Mouse (Mus musculus) intestine, embryonic 15.5 days (tissue): ENCODE results near the gene Fbxo17. TPM values are rescaled to one million over a fixed set of nuclear protein-coding genes. Genes with fewer than 3 reads are reported as not detected.

ENCODE experiments used
- ATAC-seq: fragments of 200-750 bp; cut with Nextera tagmentation; 2 replicates; pipeline ENCODE4 v1.8.0; 2017; ENCODE audit warnings: moderate TSS enrichment, moderate library complexity
- H3K27ac ChIP-seq: fragments of 300-500 bp; sonication (generic); 2 replicates; pipeline ENCODE4 v1.5.1; 2015; ENCODE audit warnings: mild to moderate bottlenecking, inconsistent platforms
- H3K27me3 ChIP-seq: fragments of 300-500 bp; sonication (generic); replicated peaks from 2 replicates; pipeline ENCODE4 v1.6.1; 2015; ENCODE audit warnings: inconsistent platforms
- H3K36me3 ChIP-seq: fragments of 300-500 bp; sonication (generic); 2 replicates; pipeline ENCODE4 v1.6.1; 2015; ENCODE audit warnings: inconsistent platforms
- H3K4me1 ChIP-seq: fragments of 300-500 bp; sonication (generic); replicated peaks from 2 replicates; pipeline ENCODE4 v1.6.1; 2015; ENCODE audit warnings: inconsistent platforms
- H3K4me2 ChIP-seq: fragments of 300-500 bp; sonication (generic); replicated peaks from 2 replicates; pipeline ENCODE4 v1.6.1; 2015; ENCODE audit warnings: mild to moderate bottlenecking, inconsistent platforms
- H3K4me3 ChIP-seq: fragments of 300-500 bp; sonication (generic); replicated peaks from 2 replicates; pipeline ENCODE4 v1.5.1; 2015; ENCODE audit warnings: inconsistent platforms
- H3K9ac ChIP-seq: fragments of 300-500 bp; sonication (generic); 2 replicates; pipeline ENCODE4 v1.6.1; 2015; ENCODE audit warnings: inconsistent platforms
- H3K9me3 ChIP-seq: fragments of 300-500 bp; sonication (generic); 2 replicates; pipeline ENCODE4 v1.6.1; 2016; ENCODE audit warnings: inconsistent platforms
- WGBS: fragments of 180-500 bp; shearing (Covaris S2); methylation state at CpG from one replicate; pipeline ENCODE4 v1.1.7; 2015; 5-methylcytosine and 5-hydroxymethylcytosine counted together
- polyA plus RNA-seq: library from polyadenylated mRNA; unstranded; fragments of >200 nt; fragmentation: Nextera tagmentation; extraction: Ambion mirVana; gene quantifications from 2 replicates; pipeline ENCODE4 v1.2.1, GENCODE M21; 2015

Gene Fbxo17
- polyA plus RNA-seq, 1 experiment from 2014 or later = 6.7 TPM

- Histone ChIP-seq H3K4me2 (no peak overlapping the region), H3K9ac (no peak overlapping the region), H3K36me3 (no peaks in the 10 kb centered on the region), H3K4me3 (no peak overlapping the region), H3K27me3 (no peaks in the 10 kb centered on the region), H3K4me1 (no peaks in the 10 kb centered on the region), H3K9me3 (no peaks in the 10 kb centered on the region), H3K27ac (no peak overlapping the region)
- ATAC-seq = no peak
- 88% methylated on average over 12 of the region's 12 CpGs for WGBS
These were observed 57.6 kb downstream of the Fbxo17 start for GRCm38 (mm10) chr7:28774164-28774563.

DNA sequence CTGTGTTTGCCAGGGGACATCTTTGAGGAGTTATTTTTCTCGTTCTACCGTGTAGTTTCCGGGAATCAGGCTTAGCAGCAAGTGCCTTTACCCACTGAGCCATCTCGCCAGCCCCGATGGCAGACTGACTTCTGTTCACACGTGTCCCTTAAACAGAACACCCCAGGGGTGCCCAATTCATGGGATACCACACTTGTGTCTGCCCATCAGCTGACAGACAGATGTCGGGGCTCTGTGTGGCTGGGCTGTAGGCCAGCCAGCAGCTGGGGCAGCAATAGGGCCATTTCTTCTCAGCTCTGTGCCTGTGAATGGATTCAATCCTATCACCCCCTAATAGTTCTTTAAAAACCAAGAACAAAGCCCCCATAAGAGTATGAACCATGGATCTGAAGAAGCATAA is 58.5 kb downstream of the Fbxo17 start:
- Histone ChIP-seq H3K4me2 (no peak overlapping the region), H3K36me3 (no peaks in the 10 kb centered on the region), H3K4me1 (peaks cover under 1% of the 10 kb centered on the region), H3K27ac (no peak overlapping the region), H3K9me3 (no peaks in the 10 kb centered on the region), H3K4me3 (no peak overlapping the region), H3K27me3 (no peaks in the 10 kb centered on the region), H3K9ac (no peak overlapping the region)
- 90% methylated on average over 7 of the region's 7 CpGs for WGBS
- no peak for ATAC-seq

- H3K27me3 ChIP-seq = no peaks in the 10 kb centered on the region
- H3K4me3 ChIP-seq = no peak overlapping the region
- H3K27ac ChIP-seq = no peak overlapping the region
- H3K9me3 ChIP-seq = no peaks in the 10 kb centered on the region
- ATAC-seq = no peak
- WGBS = 83% methylated on average over 9 of the region's 9 CpGs
- no peaks in the 10 kb centered on the region for H3K36me3 ChIP-seq
- H3K4me2 ChIP-seq = no peak overlapping the region
- peaks cover 6% of the 10 kb centered on the region for H3K4me1 ChIP-seq
- no peak overlapping the region for H3K9ac ChIP-seq
These were observed 62.2 kb downstream of the Fbxo17 start for GRCm38 (mm10) chr7:28778825-28779224.

DNA sequence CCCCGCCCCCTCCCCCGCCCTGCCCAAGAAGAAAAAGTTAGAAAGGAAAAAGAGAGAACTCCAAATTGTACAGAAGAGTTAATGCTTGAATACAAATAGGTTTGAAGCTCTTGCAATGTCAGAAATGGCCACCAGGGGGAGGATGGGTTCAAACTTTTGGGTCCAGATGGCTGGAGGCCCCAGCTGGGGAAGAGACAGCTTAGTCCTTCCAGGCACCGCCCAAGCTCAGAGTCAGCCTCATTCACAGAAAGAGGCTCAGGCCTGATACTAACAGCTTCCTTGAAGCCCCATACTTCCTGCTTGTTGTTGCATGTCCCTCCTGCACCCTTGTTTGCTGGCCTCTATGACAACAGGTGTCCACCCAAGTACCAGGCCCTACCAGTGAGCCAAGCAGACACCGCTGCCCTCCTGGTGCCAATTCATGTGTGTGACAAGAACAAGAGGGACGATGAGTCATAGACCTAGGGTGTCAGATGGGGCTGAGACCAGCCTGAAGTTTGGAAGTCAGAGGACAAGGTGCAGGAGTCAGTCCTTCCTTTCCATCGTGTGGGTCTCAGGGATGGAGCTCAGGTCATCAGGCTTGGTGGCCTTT is 63.6 kb downstream of the Fbxo17 start:
- Histone ChIP-seq H3K9me3 (no peaks in the 10 kb centered on the region), H3K4me1 (peaks cover 6% of the 10 kb centered on the region), H3K9ac (no peak overlapping the region), H3K4me3 (no peak overlapping the region), H3K27ac (peak overlapping the region; percentile 42), H3K4me2 (no peak overlapping the region), H3K36me3 (no peaks in the 10 kb centered on the region), H3K27me3 (no peaks in the 10 kb centered on the region)
- peak; percentile 86 for ATAC-seq
- 45% methylated on average over 6 of the region's 6 CpGs for WGBS

GRCm38 (mm10) chr7:28780857-28781256 is 64.3 kb downstream of the Fbxo17 start:
- Histone ChIP-seq H3K9me3 (no peaks in the 10 kb centered on the region), H3K27me3 (no peaks in the 10 kb centered on the region), H3K4me2 (no peak overlapping the region), H3K4me1 (peaks cover 6% of the 10 kb centered on the region), H3K9ac (no peak overlapping the region), H3K27ac (peak overlapping the region; percentile 42; the same call in 1 of the 2 replicates), H3K36me3 (no peaks in the 10 kb centered on the region), H3K4me3 (no peak overlapping the region)
- WGBS = 73% methylated on average over 7 of the region's 7 CpGs
- ATAC-seq = no peak

GRCm38 (mm10) chr7:28781261-28781663 is 64.7 kb downstream of the Fbxo17 start:
- Histone ChIP-seq H3K9me3 (no peaks in the 10 kb centered on the region), H3K4me2 (no peak overlapping the region), H3K27me3 (no peaks in the 10 kb centered on the region), H3K36me3 (no peaks in the 10 kb centered on the region), H3K4me3 (no peak overlapping the region), H3K4me1 (peaks cover 6% of the 10 kb centered on the region), H3K27ac (no peak overlapping the region), H3K9ac (no peak overlapping the region)
- WGBS = 90% methylated on average over 8 of the region's 8 CpGs
- ATAC-seq = no peak

DNA sequence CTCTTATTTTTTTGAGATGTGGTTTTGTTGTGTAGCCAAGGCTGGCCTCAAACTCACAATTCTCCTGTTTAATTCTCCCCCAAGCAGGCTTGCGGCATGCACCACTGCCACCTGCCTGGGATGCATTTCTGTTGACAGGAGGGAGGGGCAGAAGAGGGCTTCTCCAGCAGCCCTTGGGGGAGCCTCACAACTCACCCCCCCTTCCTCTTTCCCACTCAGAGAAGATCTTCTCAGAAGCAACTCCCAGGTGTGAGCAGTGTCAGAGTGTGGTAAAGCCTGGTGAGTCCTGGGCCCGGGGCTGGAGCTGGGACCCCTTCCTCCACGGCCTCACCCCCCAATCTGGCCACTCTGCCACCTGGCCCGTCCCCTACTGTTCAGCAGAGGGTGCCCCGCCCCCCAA is 68.6 kb downstream of the Fbxo17 start:
- Histone ChIP-seq H3K27ac (no peak overlapping the region), H3K27me3 (no peaks in the 10 kb centered on the region), H3K4me2 (no peak overlapping the region), H3K36me3 (no peaks in the 10 kb centered on the region), H3K9me3 (no peaks in the 10 kb centered on the region), H3K4me1 (peaks cover 12% of the 10 kb centered on the region), H3K4me3 (no peak overlapping the region), H3K9ac (no peak overlapping the region)
- 81% methylated on average over 5 of the region's 5 CpGs for WGBS
- no peak for ATAC-seq

Other genes with a start within 250 kb of the Fbxo17 start
- gene Ifnl2, start 206.3 kb upstream of the Fbxo17 start, polyA plus RNA-seq = not detected in 2 replicates
- gene Ifnl3, start 194.0 kb upstream of the Fbxo17 start, polyA plus RNA-seq = not detected in 2 replicates
- gene Sycn, start 175.9 kb upstream of the Fbxo17 start, polyA plus RNA-seq = 33.3 and 122 TPM in 2 replicates
- gene Nccrp1, start 169.6 kb upstream of the Fbxo17 start, polyA plus RNA-seq = not detected in 2 replicates
- 18.9 and 19.5 TPM in 2 replicates for gene Samd4b, start 118.7 kb upstream of the Fbxo17 start, polyA plus RNA-seq
- gene Pak4, start 118.6 kb upstream of the Fbxo17 start, polyA plus RNA-seq = 51.7 and 53.1 TPM in 2 replicates
- 0.06 TPM in 1 of 2 replicates, not detected in the other for gene Acp7, start 85.5 kb upstream of the Fbxo17 start, polyA plus RNA-seq
- 2.9 and 3.1 TPM in 2 replicates for gene Fbxo27, start 24.0 kb upstream of the Fbxo17 start, polyA plus RNA-seq
- 136 and 143 TPM in 2 replicates for gene Mrps12, start 25.0 kb downstream of the Fbxo17 start, polyA plus RNA-seq
- 22.6 and 25.1 TPM in 2 replicates for gene Sars2, start 25.2 kb downstream of the Fbxo17 start, polyA plus RNA-seq
- not detected in 2 replicates for gene Ccer2, start 39.4 kb downstream of the Fbxo17 start, polyA plus RNA-seq
- gene Sirt2, start 49.9 kb downstream of the Fbxo17 start, polyA plus RNA-seq = 54.9 and 60.3 TPM in 2 replicates
- gene Nfkbib, start 50.7 kb downstream of the Fbxo17 start, polyA plus RNA-seq = 40.2 and 43.7 TPM in 2 replicates
- 4.5 and 5.6 TPM in 2 replicates for gene Rinl, start 72.2 kb downstream of the Fbxo17 start, polyA plus RNA-seq
- gene Hnrnpl, start 91.7 kb downstream of the Fbxo17 start, polyA plus RNA-seq = 210 and 237 TPM in 2 replicates
- 234 and 260 TPM in 2 replicates for gene Ech1, start 108.4 kb downstream of the Fbxo17 start, polyA plus RNA-seq
- gene Lgals4, start 117.0 kb downstream of the Fbxo17 start, polyA plus RNA-seq = 1,462 and 1,582 TPM in 2 replicates
- gene Lgals7, start 147.0 kb downstream of the Fbxo17 start, polyA plus RNA-seq = 0.98 and 1.4 TPM in 2 replicates
- 0.30 TPM in 2 replicates for gene Capn12, start 164.6 kb downstream of the Fbxo17 start, polyA plus RNA-seq
- 340 and 361 TPM in 2 replicates for gene Actn4, start 245.5 kb downstream of the Fbxo17 start, polyA plus RNA-seq